Mouse (Mus musculus): ENCODE measurements around the gene Ptprm. TPM values are rescaled to one million over a fixed set of nuclear protein-coding genes. Genes with fewer than 3 reads are reported as not detected.

Ptprm gene
- polyA plus RNA-seq, 1 experiment from 2014 or later = 1.4 TPM

- Histone ChIP-seq H3K4me1 (ENCODE audit: insufficient read depth) (no peaks in the 10 kb centered on the region), H3K27me3 (ENCODE audit: insufficient read depth, low read length) (no peaks in the 10 kb centered on the region), H3K36me3 (replicated peaks; ENCODE audit: insufficient read depth, low read length) (no peaks in the 10 kb centered on the region), H3K9me3 (ENCODE audit: low read length) (no peaks in the 10 kb centered on the region), H3K27ac (ENCODE audit: low read depth) (no peak overlapping the region), H3K4me2 (ENCODE audit: low read depth, low read length) (no peak overlapping the region), H3K9ac (replicated peaks) (no peak overlapping the region), H3K4me3 (ENCODE audit: low read depth, low read length) (no peak overlapping the region)
- DNase-seq (no peak), ATAC-seq (no peak)
- WGBS (ENCODE audit: insufficient replicate concordance) = 82% methylated on average over 4 of the region's 4 CpGs
- TF ChIP-seq CTCF (IDR thresholded peaks at IDR 0.05; ENCODE audit: low read depth) (no peak), EP300 (IDR thresholded peaks at IDR 0.05; ENCODE audit: low read depth) (no peak)
Observed at GRCm38 (mm10) chr17:66991815-66992214, 362.4 kb downstream of the Ptprm start.

DNA sequence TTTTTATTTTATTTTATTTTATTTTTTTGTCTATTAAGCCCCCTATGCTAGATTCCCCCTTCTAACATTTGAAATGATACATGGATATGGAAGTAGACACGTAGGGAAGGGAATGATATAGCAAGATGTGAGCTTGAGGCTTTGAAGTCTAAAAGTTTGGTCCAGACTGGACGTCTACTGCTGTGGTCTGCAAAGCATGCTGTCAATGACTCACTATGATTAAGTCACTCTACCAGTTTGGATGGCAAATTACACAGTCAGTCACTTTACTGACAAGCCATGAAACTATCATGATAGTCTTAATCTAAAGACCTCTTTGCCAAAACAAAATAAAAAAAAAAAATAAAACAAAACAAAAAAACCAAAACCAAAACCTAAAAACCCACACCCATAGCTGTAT is 363.5 kb downstream of the Ptprm start:
- H3K27me3 ChIP-seq (ENCODE audit: insufficient read depth, low read length) = no peaks in the 10 kb centered on the region
- H3K9me3 ChIP-seq (ENCODE audit: low read length) = no peaks in the 10 kb centered on the region
- no peaks in the 10 kb centered on the region for H3K36me3 ChIP-seq (replicated peaks; ENCODE audit: insufficient read depth, low read length)
- TF ChIP-seq EP300 (IDR thresholded peaks at IDR 0.05; ENCODE audit: low read depth) (no peak), CTCF (IDR thresholded peaks at IDR 0.05; ENCODE audit: low read depth) (no peak)
- no peak overlapping the region for H3K9ac ChIP-seq (replicated peaks)
- H3K4me1 ChIP-seq (ENCODE audit: insufficient read depth) = no peaks in the 10 kb centered on the region
- no peak overlapping the region for H3K4me2 ChIP-seq (ENCODE audit: low read depth, low read length)
- DNase-seq = no peak
- H3K27ac ChIP-seq (ENCODE audit: low read depth) = no peak overlapping the region
- H3K4me3 ChIP-seq (ENCODE audit: low read depth, low read length) = no peak overlapping the region
- WGBS (ENCODE audit: insufficient replicate concordance) = 57% methylated on average over 2 of the region's 2 CpGs
- ATAC-seq = no peak

GRCm38 (mm10) chr17:66988014-66988413 is 366.2 kb downstream of the Ptprm start:
- no peak for ATAC-seq
- Histone ChIP-seq H3K36me3 (replicated peaks; ENCODE audit: insufficient read depth, low read length) (no peaks in the 10 kb centered on the region), H3K9me3 (ENCODE audit: low read length) (no peaks in the 10 kb centered on the region), H3K4me1 (ENCODE audit: insufficient read depth) (no peaks in the 10 kb centered on the region), H3K4me2 (ENCODE audit: low read depth, low read length) (no peak overlapping the region), H3K27me3 (ENCODE audit: insufficient read depth, low read length) (no peaks in the 10 kb centered on the region), H3K9ac (replicated peaks) (no peak overlapping the region), H3K27ac (ENCODE audit: low read depth) (no peak overlapping the region), H3K4me3 (ENCODE audit: low read depth, low read length) (no peak overlapping the region)
- DNase-seq = no peak
- no peak for TF ChIP-seq EP300 (IDR thresholded peaks at IDR 0.05; ENCODE audit: low read depth)
- no peak for TF ChIP-seq CTCF (IDR thresholded peaks at IDR 0.05; ENCODE audit: low read depth)
- 74% methylated on average over 1 of the region's 1 CpGs for WGBS (ENCODE audit: insufficient replicate concordance)

DNA sequence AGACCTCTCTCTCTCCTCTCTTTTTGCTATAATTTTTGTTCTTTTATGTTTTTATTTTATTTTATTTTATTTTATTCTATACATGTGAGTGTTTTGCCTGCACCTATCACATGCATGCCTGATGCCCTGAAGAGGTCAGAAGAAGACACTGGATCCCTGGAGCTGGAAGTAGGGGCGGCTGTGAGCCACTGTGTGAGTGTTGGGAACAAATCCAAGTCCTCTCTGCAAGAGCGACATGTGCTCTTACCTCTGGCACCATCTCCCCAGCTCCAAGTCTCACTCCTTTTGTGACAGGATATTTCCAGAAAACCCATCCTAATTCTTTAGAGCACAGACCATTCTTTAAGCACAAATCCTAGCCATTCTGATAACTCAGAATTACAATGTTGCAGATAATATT is 372.6 kb downstream of the Ptprm start:
- H3K4me1 ChIP-seq (ENCODE audit: insufficient read depth) = no peaks in the 10 kb centered on the region
- no peak overlapping the region for H3K4me3 ChIP-seq (ENCODE audit: low read depth, low read length)
- no peak overlapping the region for H3K4me2 ChIP-seq (ENCODE audit: low read depth, low read length)
- DNase-seq (no peak), ATAC-seq (no peak)
- no peaks in the 10 kb centered on the region for H3K36me3 ChIP-seq (replicated peaks; ENCODE audit: insufficient read depth, low read length)
- no peaks in the 10 kb centered on the region for H3K27me3 ChIP-seq (ENCODE audit: insufficient read depth, low read length)
- TF ChIP-seq EP300 (IDR thresholded peaks at IDR 0.05; ENCODE audit: low read depth) (no peak), CTCF (IDR thresholded peaks at IDR 0.05; ENCODE audit: low read depth) (no peak)
- H3K27ac ChIP-seq (ENCODE audit: low read depth) = no peak overlapping the region
- H3K9ac ChIP-seq (replicated peaks) = no peak overlapping the region
- WGBS (ENCODE audit: insufficient replicate concordance) = 74% methylated on average over 2 of the region's 2 CpGs
- no peaks in the 10 kb centered on the region for H3K9me3 ChIP-seq (ENCODE audit: low read length)

GRCm38 (mm10) chr17:66979971-66980370 is 374.3 kb downstream of the Ptprm start:
- DNase-seq (no peak), ATAC-seq (no peak)
- Histone ChIP-seq H3K36me3 (replicated peaks; ENCODE audit: insufficient read depth, low read length) (no peaks in the 10 kb centered on the region), H3K9ac (replicated peaks) (no peak overlapping the region), H3K4me3 (ENCODE audit: low read depth, low read length) (no peak overlapping the region), H3K27me3 (ENCODE audit: insufficient read depth, low read length) (no peaks in the 10 kb centered on the region), H3K27ac (ENCODE audit: low read depth) (no peak overlapping the region), H3K4me1 (ENCODE audit: insufficient read depth) (no peaks in the 10 kb centered on the region), H3K4me2 (ENCODE audit: low read depth, low read length) (no peak overlapping the region), H3K9me3 (ENCODE audit: low read length) (no peaks in the 10 kb centered on the region)
- TF ChIP-seq EP300 (IDR thresholded peaks at IDR 0.05; ENCODE audit: low read depth) (no peak), CTCF (IDR thresholded peaks at IDR 0.05; ENCODE audit: low read depth) (no peak)
- 55% methylated on average over 5 of the region's 5 CpGs for WGBS (ENCODE audit: insufficient replicate concordance)

GRCm38 (mm10) chr17:66976490-66976889 is 377.8 kb downstream of the Ptprm start:
- 76% methylated on average over 5 of the region's 5 CpGs for WGBS (ENCODE audit: insufficient replicate concordance)
- no peak overlapping the region for H3K27ac ChIP-seq (ENCODE audit: low read depth)
- TF ChIP-seq EP300 (IDR thresholded peaks at IDR 0.05; ENCODE audit: low read depth) (no peak), CTCF (IDR thresholded peaks at IDR 0.05; ENCODE audit: low read depth) (no peak)

GRCm38 (mm10) chr17:66972976-66973375 is 381.3 kb downstream of the Ptprm start:
- Histone ChIP-seq H3K27me3 (ENCODE audit: insufficient read depth, low read length) (no peaks in the 10 kb centered on the region), H3K9ac (replicated peaks) (no peak overlapping the region), H3K36me3 (replicated peaks; ENCODE audit: insufficient read depth, low read length) (no peaks in the 10 kb centered on the region), H3K9me3 (ENCODE audit: low read length) (no peaks in the 10 kb centered on the region), H3K4me3 (ENCODE audit: low read depth, low read length) (no peak overlapping the region), H3K27ac (ENCODE audit: low read depth) (no peak overlapping the region), H3K4me2 (ENCODE audit: low read depth, low read length) (no peak overlapping the region), H3K4me1 (ENCODE audit: insufficient read depth) (no peaks in the 10 kb centered on the region)
- no peak for DNase-seq
- WGBS (ENCODE audit: insufficient replicate concordance) = 64% methylated on average over 3 of the region's 3 CpGs
- ATAC-seq = no peak
- TF ChIP-seq CTCF (IDR thresholded peaks at IDR 0.05; ENCODE audit: low read depth) (no peak), EP300 (IDR thresholded peaks at IDR 0.05; ENCODE audit: low read depth) (no peak)

More at GRCm38 (mm10) chr17:66976490-66976889, 377.8 kb downstream of the Ptprm start:
- no peak overlapping the region for H3K9ac ChIP-seq (replicated peaks)
- ATAC-seq (no peak), DNase-seq (no peak)
- H3K36me3 ChIP-seq (replicated peaks; ENCODE audit: insufficient read depth, low read length) = no peaks in the 10 kb centered on the region
- no peaks in the 10 kb centered on the region for H3K4me1 ChIP-seq (ENCODE audit: insufficient read depth)
- no peak overlapping the region for H3K4me2 ChIP-seq (ENCODE audit: low read depth, low read length)
- no peaks in the 10 kb centered on the region for H3K27me3 ChIP-seq (ENCODE audit: insufficient read depth, low read length)
- no peak overlapping the region for H3K4me3 ChIP-seq (ENCODE audit: low read depth, low read length)
- no peaks in the 10 kb centered on the region for H3K9me3 ChIP-seq (ENCODE audit: low read length)
